Mouse (Mus musculus) telencephalon, adult 2 months (tissue): ENCODE data around the gene Sirt2.
A peak's percentile ranks its signal among the peaks of the same experiment; 100 is the strongest.

Source experiments
- DNase-seq: peaks from one replicate; pipeline ENCODE4 v3.0.0-alpha.2; 2011; ENCODE audit warnings: low read depth, low spot score

The Sirt2 gene

DNA sequence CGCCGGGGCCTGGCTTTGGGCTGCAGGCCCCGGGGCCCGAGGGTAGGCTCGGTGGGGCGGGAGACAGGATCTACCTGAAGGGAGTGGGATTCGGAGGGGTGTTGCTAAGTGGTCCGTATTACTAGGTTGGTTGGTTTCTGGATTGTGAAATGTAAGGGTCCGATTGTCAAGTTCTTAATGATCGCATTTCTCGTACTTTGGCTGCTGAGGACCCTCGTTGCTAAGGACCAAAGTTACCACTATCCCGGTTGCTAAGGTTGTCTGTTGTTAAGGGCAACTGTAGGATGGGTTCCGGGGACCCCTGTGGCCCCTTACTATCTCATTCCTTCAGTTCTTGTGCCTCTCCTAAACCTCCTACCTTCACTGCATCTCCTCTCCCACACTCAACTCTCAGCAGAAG, 375 bp downstream of the Sirt2 start:
- DNase-seq = no peak

GRCm38 (mm10) chr7:28767462-28767965, 979 bp downstream of the Sirt2 start, which contains the start of gene Nfkbib:
TSS of gene Nfkbib (minus strand) at chr7:28767512.
- DNase-seq = no peak

DNA sequence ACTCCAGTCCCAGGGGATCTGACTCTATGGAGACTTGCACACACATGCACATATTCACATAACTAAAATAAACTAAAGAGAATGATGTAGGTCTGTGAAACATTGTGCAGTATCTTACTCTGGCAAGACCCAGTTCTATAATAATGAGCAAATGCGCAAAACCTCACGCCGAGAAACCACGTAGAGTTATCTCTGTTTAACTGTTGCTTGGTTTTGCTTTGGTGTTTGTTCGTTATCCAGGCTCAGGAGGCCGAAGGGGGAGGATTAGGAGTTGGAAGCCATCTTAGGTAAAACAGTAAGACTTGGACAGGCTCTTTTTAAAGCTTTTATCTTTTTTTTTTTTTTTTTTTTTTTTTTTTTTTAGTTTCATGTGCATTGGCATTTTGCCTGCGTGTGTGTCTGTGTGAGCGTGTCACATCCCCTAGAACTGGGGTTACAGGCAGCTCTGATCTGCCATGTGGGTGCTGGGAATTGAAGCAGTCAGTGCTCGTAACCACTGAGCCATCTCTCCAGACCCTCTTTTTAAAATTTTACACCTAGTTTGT, 3.0 kb downstream of the Sirt2 start:
- no peak for DNase-seq

- no peak for DNase-seq
These were observed 3.8 kb downstream of the Sirt2 start for GRCm38 (mm10) chr7:28770309-28770708.

- DNase-seq = no peak
These were observed 5.3 kb downstream of the Sirt2 start for GRCm38 (mm10) chr7:28771867-28772266.

GRCm38 (mm10) chr7:28773163-28773562, 6.6 kb downstream of the Sirt2 start:
- DNase-seq = no peak

GRCm38 (mm10) chr7:28774164-28774563, 7.6 kb downstream of the Sirt2 start:
- no peak for DNase-seq

DNA sequence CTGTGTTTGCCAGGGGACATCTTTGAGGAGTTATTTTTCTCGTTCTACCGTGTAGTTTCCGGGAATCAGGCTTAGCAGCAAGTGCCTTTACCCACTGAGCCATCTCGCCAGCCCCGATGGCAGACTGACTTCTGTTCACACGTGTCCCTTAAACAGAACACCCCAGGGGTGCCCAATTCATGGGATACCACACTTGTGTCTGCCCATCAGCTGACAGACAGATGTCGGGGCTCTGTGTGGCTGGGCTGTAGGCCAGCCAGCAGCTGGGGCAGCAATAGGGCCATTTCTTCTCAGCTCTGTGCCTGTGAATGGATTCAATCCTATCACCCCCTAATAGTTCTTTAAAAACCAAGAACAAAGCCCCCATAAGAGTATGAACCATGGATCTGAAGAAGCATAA, 8.6 kb downstream of the Sirt2 start:
- DNase-seq = no peak

GRCm38 (mm10) chr7:28778825-28779224, 12.3 kb downstream of the Sirt2 start:
- DNase-seq = no peak

DNA sequence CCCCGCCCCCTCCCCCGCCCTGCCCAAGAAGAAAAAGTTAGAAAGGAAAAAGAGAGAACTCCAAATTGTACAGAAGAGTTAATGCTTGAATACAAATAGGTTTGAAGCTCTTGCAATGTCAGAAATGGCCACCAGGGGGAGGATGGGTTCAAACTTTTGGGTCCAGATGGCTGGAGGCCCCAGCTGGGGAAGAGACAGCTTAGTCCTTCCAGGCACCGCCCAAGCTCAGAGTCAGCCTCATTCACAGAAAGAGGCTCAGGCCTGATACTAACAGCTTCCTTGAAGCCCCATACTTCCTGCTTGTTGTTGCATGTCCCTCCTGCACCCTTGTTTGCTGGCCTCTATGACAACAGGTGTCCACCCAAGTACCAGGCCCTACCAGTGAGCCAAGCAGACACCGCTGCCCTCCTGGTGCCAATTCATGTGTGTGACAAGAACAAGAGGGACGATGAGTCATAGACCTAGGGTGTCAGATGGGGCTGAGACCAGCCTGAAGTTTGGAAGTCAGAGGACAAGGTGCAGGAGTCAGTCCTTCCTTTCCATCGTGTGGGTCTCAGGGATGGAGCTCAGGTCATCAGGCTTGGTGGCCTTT, 13.6 kb downstream of the Sirt2 start:
- DNase-seq = peak; percentile 77

DNA sequence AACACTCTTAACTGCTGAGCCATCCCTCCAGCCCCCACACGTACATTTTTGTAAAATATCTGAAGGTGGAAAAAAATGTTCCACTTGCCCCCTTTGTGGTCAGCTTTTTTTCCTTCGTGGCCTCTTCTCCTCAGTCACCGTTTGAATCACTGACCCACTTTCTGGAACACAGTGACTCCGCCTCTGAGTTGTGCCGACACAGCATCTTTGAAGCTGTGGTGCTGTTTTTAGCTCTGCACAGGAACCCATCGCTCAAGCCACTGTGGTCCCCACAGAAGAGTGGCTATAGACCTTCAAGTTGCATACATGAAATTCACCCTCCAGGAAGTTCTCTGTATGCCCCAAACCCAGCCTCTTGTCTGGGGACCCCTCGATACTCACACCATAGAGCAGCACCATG, 14.3 kb downstream of the Sirt2 start:
- no peak for DNase-seq

- no peak for DNase-seq
These were observed 14.7 kb downstream of the Sirt2 start for GRCm38 (mm10) chr7:28781261-28781663.

DNA sequence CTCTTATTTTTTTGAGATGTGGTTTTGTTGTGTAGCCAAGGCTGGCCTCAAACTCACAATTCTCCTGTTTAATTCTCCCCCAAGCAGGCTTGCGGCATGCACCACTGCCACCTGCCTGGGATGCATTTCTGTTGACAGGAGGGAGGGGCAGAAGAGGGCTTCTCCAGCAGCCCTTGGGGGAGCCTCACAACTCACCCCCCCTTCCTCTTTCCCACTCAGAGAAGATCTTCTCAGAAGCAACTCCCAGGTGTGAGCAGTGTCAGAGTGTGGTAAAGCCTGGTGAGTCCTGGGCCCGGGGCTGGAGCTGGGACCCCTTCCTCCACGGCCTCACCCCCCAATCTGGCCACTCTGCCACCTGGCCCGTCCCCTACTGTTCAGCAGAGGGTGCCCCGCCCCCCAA, 18.6 kb downstream of the Sirt2 start:
- no peak for DNase-seq

- DNase-seq = no peak
These were observed 21.3 kb downstream of the Sirt2 start for GRCm38 (mm10) chr7:28787884-28788283.

GRCm38 (mm10) chr7:28788307-28789195, 22.0 kb downstream of the Sirt2 start, which contains the start of gene Rinl:
TSS of gene Rinl (plus strand) at chr7:28788969.
- no peak for DNase-seq

- DNase-seq = no peak
These were observed 22.7 kb downstream of the Sirt2 start for GRCm38 (mm10) chr7:28789235-28789634.

DNA sequence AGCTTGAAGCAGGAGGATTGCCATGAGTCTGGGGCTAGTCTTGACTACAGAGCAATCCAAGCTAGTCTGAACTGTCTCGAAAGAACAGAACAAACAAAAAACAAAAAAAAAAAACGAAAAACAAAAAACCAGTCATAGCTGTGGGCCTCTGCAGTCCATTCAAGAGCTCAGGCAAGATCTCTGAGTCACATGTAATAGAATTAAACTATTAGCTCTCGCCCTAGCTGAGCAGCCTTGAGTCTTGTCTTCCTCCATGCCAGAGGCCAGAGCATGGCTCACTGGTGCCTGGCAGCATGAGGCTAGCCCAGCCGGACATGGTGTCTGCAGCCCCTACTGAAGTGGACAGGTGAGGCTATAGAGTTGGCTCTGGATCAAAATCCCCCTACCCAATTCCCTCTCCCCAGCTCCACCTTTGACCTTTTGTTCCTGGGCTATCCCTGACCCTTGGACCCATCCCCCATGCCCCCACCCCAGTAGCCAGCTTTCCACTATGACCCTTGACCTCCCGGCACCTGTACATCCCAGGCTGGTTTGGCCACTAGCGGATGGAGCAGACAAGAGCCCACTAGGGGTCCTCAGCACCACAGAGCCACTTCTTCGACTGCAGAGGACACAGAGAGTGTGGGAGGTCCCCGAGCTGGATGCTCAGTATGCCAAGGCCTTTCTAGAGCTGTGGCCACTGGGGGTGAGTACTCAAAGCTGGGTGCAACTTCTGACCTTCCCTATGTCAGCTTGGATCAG, 23.7 kb downstream of the Sirt2 start:
- DNase-seq = no peak

- no peak for DNase-seq
These were observed 25.2 kb downstream of the Sirt2 start for GRCm38 (mm10) chr7:28791706-28792105.

GRCm38 (mm10) chr7:28792391-28793185, 26.1 kb downstream of the Sirt2 start:
- DNase-seq = no peak

DNA sequence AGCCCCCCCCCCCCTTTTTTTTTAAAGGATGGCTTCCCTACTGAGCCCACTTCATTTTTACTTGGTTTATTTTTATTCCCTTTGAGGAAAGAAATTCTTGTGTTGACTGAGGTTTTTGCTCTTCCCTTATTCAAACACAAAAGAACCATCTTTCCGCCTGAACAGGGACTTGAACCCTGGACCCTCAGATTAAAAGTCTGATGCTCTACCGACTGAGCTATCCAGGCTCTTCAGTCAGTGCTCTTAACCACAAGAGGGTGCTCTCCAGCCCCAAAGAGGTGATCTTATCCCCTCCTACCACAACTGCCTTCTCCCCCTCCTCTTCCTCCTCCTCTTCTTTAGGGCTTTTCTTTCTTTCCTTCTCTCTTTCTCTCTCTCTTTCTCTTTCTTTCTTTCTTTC, 27.3 kb downstream of the Sirt2 start:
- no peak for DNase-seq

DNA sequence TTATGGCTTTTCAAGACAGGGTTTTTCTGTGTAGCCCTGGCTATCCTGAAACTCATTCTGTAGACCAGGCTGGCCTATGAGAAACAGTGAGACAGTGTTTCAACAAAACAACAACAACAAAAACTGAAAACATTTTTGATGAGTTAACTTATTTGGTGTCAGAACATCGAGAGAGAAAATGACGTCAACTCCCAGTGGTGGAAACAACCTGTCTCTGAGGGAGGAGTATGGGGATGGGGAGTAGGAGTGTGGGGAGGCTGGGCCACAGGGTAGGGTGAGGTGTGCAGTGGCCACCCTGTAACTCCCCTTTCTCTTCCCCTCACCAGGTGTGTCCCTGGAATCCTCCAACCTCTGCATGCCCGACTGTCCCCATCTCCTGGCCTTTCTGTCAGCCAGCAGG, 28.0 kb downstream of the Sirt2 start:
- no peak for DNase-seq
